Mouse (Mus musculus): ENCODE measurements around the gene Zrsr1.

Zrsr1 gene

DNA sequence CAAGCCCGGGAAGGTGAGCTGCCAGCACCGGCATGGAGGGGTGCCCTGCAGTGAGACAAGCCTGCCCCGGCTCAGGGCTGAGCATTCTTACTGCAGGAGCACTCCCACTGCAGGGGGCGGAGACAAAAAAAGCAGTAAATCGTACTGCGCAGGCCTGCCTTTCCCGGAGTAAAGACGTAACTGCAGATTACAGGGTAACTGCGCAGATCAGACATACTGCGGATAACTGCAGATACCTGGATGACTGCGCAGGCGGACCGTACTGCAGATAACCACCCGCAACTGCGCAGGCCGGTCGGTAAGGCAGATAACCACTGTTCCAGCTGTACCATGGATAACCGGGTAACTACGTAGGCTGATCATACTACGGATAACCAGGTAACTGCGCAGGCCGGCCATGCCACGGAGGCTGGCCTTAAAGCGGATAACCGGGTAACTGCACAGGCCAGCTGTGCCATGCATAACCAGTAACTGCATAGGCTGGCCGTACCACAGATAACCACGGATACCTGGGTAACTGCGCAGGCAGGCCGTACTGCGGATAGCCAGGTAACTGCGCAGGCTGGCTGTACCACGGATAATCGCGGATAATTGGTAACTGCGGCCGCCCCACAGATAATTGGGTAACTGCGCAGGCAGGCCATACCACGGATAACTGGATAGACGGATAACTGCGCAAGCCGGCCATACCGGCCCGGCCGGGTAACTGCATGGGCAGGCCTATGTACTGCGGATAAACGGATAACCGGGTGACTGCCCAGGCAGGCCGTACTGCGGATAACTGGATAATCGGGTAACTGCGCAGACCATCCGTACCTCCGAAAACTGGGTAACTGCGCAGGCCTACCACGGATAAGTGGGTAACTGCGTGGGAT is at the start of gene Zrsr1:
Gene Zrsr1 (plus strand): TSS at position 171 of the 875 bp plus-strand sequence.
- no peak for DNase-seq (ENCODE audit: low read depth)

DNA sequence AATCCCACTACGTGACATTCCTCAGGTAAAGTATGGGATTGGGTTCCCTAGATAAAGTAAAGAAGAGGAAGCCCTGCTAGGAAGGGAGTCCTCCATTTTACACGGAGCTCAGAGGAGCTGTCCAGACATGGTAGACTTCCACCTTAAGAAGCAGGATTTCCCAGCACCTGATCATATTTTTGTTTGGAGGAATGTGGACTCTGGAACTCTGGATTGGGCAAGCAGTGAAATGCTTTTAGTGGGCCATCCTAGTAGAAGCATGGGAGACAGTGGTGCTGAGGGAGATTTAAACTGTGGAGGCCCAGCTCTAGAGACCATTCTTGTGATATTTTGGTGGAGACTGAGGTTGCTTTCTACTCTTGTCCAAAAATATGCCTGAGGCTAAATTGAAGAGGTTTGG is 49.3 kb upstream of the Zrsr1 start:
- DNase-seq (ENCODE audit: low read depth): no peak

DNA sequence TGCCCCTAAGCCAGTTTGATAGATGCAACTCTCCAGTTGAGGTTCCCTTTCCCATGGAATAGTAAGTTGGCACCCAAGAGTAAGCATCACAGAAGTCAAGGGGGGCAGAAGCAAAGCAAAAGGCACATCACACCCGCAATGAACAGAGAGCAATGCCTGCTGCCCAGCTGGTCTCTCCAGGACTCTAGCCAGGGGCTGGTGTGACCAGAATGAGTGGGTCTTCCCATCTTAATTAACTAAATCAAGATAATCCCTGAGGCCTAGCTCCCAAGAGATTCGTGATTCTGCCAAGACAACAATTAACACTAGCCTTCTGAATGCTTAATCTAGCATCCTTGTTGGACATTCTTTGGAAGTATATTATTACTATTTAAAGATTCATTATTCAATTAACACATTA is 48.2 kb upstream of the Zrsr1 start:
- no peak for DNase-seq (ENCODE audit: low read depth)

DNA sequence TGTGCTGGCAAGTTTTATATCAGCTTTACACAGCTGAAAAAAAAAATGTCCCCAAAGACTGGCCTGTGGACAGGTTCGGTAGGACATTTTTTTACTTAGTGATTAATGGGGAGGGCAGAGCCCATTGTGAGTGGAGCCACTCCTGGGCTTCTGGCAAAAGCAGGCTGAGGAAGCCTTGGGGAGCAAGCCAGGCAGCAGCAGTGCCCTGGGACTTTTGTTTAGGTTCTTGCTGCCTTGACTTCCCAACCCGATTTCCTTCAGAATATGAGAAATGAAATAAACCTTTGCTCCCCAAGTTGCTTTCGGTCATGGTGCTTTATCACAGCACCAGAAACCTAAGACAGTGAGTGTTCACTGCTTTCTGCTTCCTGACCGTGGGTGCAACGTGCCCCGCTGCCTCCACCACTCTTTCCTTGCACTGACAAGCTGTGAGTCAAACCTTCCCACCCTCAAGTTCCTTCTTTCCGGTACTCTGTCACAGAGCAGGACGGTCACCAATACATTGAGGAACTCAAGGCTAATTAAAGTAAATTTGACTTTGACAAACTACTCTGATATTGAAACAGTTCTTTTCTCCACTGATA is 43.1 kb upstream of the Zrsr1 start:
- DNase-seq (ENCODE audit: low read depth): peak; percentile 42

DNA sequence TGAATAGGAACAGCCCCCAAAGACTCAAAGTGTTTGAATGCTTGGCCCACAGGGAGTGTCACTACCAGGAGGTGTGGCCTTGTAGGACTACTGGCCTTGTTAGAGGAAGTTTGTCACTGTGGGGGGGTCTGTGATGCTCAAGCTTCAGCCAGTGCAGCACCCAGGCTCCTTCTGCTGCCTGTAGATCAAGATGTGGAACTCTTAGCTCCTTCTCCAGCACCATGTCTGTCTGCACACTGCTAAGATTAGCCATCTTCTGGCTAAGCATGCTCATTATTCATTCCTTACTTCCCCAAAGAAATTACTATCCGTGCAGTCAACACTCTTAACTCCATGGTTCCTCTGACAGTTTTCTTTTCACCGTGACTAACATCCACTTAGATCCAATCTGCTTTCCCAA is 41.7 kb upstream of the Zrsr1 start:
- no peak for DNase-seq (ENCODE audit: low read depth)

DNA sequence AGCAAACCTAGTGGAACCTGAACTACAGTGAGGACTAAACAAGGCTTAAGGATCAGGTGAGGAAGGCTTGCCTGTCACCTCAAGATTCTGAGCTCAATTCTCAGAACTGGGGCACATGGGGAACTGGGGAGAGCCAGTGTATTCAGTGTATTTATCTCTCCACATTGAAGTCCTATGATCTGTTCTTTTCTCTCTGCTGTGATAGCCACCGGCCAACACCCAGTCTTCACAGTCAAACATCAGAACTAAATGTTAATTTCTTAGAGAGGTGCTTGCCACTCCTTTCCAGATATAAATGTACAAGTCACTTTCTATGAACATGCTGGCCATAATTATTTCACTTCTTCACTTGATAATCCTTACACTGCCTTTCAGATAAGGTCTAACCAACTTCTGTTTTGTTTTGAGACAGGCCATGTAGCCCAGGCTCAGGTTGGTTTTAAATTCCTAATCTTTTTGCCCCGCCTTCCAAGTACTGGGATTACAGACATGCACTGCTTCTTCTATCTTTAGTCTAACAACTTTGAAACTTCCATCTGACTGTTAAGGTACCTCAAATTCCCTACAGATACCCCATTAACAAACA is 40.4 kb upstream of the Zrsr1 start:
- no peak for DNase-seq (ENCODE audit: low read depth)

DNA sequence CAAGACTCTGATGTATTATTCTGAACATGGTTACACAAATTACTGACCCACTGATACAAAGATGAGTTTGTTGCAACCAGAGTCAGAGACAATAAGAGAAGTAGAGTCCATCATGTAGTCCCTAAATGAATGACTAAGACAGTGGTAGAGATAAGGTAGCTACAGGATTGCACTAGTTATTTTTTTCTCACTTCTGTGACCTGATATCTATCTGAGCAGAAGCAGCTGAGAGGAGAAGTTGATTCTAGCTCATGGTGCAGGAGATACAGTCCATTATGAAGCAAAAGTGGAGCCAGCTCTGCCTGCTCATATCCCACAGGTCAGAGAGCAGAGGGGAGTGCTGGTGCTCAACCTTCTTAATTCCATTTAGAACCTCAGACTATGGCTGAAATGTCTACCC is 39.6 kb upstream of the Zrsr1 start:
- DNase-seq (ENCODE audit: low read depth): no peak

DNA sequence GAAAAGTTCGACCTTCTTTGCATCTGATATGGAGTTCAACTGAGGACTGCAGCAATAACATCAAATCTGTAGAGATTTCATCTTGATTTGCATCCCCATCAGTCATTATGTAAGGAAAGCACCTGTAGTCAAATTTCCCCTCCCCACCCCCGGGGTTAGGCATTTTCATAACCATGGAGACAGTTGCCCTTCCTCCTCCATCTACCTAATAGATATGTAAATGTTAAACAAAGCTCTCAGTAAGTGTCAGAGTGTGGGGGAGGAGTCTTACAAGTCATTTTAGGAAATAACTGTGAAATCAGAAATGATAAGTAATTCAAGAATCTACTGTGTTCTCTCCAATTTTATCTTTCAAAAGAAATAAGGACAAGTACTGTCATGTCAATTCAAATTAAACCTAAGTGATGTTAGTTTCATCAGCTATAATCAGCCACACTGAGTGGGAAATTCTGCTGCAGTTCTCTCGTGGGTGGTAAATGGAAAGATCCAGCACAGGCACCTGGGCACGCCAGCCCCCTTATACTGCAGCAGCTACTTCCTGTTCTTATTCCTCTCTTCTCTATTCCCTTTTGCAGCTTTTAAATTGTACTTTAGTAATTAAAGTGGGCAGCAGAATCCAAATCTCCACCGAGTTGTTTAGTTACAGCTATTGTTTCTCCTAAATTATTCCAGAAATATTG is 35.2 kb upstream of the Zrsr1 start:
- no peak for DNase-seq (ENCODE audit: low read depth)

DNA sequence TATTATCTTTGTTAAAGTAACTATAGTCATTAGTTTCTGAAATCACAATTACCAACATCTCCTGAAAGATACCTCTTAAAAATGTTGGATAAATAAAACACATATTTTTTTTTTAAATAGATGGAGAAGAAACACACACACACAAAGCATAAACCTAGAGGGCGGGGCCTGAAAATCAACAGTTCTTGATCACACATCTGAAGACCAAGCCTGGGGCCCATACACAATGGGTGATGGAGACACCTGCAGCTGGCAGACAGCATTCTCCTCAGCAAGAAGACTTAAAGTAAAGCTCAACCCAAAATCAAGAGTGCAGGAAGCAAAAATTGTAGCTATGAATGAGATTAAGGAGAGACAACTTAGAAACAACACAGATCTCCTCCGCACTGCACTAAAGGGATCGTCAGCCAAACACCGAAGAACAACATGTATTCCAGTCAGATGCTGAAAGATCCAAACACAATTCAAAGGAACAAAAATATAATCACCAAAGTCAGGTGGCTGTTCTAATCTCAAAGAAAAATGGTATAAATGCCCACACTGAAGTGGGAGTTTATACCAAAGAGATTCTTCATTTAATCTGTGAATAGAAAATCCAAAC is 34.0 kb upstream of the Zrsr1 start:
- no peak for DNase-seq (ENCODE audit: low read depth)

DNA sequence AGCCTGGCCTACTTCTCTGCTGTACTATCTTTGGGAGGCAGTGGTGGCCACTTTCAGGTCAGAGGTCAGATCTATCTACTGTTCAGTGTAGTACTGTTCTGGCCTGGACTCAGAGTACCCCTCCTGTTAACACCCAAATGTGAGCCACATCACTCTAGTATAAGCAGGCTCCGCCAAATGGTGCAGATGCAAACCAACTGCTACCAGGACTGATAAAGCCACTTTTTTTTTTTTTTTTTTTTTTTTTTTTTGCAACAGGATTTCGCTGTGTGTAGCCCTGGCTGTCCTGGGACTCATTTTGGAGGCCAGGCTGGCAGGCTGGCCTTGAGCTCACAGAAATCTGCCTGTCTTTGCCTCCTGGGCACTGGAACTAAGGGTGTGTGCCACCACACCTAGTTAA is 32.8 kb upstream of the Zrsr1 start:
- DNase-seq (ENCODE audit: low read depth): no peak

DNA sequence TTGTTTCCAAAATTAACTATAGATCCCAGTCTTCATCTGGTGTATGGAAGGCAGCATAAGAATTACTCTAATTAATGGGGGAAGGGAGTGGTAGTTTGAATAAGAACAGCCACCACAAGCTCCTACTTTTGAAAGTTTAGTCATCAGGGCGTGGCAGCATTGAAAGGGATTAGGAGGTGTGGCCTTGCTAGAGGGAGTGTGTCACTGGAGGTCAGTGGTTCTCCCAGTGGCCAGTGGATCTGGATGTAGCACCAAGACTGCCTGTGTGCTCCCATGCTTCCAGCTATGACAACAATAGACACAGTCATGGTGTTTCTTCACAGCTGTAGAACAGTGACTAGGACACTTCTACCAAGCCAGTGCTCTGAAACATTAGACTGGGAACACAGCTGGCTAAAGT is 22.7 kb upstream of the Zrsr1 start:
- no peak for DNase-seq (ENCODE audit: low read depth)

DNA sequence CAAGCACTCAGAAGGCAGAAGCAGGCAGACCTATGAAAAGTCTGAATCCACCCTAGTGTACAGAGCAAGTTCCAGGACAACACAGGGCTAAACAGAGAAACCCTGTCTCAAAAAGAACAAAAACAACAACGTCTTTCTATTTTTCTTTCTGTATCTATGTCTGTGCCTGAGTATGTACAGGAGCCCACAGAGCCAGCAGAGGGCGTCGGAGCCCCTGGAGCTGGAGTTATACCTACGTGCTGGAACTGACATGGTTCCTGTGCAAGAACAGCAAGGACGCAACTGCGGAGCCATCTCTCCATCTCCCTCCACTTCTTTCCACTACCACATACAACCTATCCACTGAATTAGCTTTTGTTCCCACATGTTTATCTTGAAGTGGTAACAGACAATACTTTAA is 21.7 kb upstream of the Zrsr1 start:
- no peak for DNase-seq (ENCODE audit: low read depth)

DNA sequence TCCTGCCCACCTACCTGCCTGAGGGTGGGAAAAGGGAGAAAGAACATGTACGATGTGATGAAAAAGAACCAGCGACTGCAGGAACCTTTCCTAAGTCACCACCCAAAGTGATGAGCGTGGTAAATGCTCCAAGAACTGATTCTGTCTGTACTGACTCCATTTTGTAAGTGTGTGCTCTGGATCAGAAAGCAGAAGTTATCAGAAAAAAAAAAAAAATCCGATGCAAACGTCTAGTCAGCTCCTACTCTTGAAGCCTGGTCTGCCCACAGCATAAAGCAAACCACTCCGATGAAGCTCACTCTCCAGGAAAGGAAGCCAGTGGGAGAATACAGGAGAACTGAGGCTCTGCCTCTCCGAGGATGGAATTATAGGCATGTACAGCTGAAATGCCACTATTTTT is 19.1 kb upstream of the Zrsr1 start:
- no peak for DNase-seq (ENCODE audit: low read depth)

DNA sequence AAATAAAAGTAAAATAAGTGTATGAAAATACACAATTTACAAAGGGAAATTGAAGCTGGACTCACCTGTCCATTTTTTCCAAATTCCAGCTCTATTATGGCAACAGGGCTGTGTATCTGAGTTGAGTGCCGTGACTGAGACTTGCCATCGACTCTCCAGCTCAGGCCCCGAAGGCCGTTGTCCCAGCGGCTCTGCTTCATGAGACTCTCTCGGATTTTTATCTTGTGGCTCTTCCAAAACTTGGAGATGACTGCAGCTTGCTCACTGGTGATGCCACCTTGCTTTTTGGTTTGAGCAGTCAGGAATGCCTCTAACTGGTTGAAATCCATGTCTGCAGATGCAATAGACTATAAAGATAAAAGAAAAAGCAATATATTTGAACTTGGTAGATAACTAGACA is 15.5 kb upstream of the Zrsr1 start:
- DNase-seq (ENCODE audit: low read depth): no peak

DNA sequence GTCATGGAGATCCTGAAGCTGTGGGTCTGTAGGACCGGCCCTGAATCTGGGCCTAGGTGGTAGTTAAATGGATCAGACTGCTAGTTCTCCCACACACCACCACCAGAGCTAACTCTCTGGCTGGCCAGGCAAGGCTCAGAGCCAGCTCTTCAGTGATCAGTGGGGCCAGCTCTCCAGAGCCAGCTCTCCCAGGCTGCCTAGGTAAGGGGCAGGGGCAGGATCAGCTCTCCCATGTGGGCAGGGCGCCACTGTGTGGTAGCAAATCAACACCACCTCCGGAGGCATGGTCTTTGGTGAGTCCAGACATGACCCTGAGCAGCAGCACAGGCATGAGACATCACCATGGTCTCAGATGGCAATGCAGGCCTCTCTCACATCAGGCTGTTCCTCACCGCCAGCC is 15.0 kb upstream of the Zrsr1 start:
- no peak for DNase-seq (ENCODE audit: low read depth)

DNA sequence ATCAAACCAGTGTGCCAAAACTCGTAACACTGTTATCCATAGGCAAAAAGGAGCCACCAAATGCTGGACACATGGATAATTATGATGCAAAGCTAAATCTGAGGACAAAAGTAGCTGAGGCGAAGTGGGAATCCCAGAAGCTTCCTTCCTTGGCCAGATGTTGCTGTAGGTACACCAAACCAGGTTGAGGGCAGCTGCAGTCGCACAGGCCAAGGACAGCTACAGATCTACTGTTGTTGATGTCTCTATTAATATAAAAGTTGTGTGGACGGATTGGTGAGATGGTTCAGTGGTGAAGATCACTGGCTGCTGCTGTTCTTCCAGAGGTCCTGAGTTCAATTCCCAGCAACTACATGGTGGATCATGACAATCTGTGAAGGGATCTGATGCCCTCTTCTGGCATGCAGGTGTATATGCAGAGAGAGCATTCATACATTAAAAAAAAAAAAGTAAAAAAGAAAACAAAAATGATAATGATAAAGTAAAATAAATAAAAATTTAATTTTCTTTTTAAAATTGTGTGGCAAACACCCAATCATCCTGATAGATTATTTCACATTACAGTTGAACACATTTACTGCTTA is 13.9 kb upstream of the Zrsr1 start:
- no peak for DNase-seq (ENCODE audit: low read depth)

DNA sequence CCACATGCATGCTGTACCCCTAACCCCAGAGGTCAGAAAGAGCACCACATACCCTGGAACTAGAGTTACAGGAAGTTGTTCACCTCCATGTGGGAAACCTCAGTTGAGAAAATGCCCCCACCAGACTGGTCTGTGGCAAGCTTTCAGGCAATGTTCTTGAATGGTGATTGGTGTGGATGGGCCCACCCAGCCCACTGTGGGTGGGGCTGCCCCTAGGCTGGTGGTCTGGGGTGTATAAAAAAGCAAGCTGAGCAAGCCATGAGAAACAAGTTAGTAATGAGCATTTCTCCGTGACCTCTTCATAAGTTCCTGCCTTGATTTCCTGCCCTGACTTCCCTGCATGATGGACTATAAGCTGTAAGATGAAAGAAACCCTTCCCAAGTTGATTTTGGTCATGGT is 9.7 kb upstream of the Zrsr1 start:
- no peak for DNase-seq (ENCODE audit: low read depth)

DNA sequence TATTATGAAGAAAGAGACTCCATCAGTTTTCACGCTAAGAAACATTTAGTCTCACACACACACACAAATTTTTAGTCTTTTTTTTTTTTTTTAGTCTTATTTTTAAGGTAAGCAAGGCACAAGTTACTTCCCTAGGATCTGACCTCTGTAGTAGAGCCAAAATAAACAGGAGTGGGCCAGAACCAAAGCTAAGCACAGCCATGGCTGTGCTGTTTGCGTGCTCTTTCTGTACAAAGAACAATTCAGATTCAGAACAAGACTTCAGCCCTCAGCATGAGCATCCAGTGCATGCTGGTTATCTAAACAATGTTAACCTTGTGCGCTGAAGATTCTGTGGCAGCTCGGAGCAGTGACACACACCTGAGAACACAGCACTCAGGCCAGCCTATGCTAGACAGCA is 7.4 kb upstream of the Zrsr1 start:
- no peak for DNase-seq (ENCODE audit: low read depth)

DNA sequence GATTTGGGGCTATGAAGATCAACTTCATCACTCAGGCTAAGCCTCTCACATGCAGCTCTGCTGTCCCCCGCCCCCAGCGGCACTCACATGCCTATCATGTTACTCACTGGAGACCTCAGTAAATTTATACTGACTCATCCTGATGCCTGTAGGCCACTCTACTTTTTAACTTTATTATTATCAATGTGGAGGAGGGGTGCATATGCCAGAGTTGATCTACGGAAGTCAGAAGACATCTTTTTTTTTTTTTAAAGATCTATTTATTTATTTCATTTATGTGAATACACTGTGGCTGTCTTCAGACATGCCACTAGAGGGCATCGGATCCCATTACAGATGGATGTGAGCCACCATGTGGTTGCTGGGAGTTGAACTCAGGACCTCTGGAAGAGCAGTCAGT is 6.3 kb upstream of the Zrsr1 start:
- DNase-seq (ENCODE audit: low read depth): no peak

DNA sequence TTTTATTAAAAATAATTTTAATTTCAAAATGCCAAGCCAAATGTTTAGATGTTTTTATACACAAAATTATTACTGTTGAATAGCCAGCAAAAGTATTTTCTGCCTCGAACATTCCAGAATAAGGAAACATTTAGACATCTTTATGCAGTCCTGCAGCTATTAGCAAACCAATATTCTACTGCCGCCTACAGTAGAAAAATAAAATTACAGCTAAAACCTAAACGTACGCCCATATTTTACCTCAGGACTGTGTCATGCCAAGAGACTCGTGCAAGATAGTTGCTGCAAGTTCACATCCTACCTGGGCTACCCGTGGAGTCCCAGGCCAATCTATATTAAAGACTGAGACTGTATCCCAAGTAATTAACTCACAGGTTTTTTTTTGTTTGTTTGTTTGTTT is 2.3 kb upstream of the Zrsr1 start:
- DNase-seq (ENCODE audit: low read depth): no peak

DNA sequence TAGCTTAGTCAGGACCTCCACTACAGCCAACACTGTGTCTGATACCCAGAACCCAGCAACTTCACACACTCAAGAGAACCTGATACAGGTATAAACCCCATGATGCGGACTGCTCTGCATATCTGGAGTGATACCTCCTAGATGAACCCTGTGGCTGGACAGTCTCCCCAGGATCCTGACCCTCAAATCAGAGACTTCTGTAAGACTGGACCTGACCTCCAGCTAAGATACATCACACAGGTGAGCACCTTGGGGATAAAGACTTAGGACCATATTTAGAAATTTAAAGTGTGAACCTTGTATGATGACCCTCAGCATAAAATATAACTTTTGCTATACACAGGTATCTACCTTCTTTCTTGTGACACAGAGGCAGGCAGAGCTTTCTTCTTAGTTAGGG is 1.3 kb upstream of the Zrsr1 start:
- DNase-seq (ENCODE audit: low read depth): no peak

Data from c-Kit-positive CD71-negative TER-119-negative erythroid progenitor cells, embryonic 14.5 days (primary cell).